Mouse (Mus musculus): ENCODE data around the gene Cask.

GRCm38 (mm10) chrX:13688356-13688755 is 162.8 kb downstream of the Cask start:
- TF ChIP-seq CTCF (IDR thresholded peaks at IDR 0.05; ENCODE audit: control insufficient read depth, insufficient read depth, low read length) (no peak), POLR2A (IDR thresholded peaks at IDR 0.05; ENCODE audit: borderline replicate concordance, control insufficient read depth, low read depth, low read length) (no peak)
